Mouse (Mus musculus): ENCODE results near the gene Arl16. TPM values are rescaled to one million over a fixed set of nuclear protein-coding genes. Genes with fewer than 3 reads are reported as not detected.
A peak's percentile ranks its signal among the peaks of the same experiment; 100 is the strongest.
"Not testable (repeated sequence)": the region's sequence is repeated elsewhere in the genome, so short reads cannot be mapped to it uniquely, and the experiment has no call there.

Gene Arl16
- 32.7 and 35.1 TPM in 2 replicates for polyA plus RNA-seq (2015; fragmentation: Nextera tagmentation; extraction: Ambion mirVana)

DNA sequence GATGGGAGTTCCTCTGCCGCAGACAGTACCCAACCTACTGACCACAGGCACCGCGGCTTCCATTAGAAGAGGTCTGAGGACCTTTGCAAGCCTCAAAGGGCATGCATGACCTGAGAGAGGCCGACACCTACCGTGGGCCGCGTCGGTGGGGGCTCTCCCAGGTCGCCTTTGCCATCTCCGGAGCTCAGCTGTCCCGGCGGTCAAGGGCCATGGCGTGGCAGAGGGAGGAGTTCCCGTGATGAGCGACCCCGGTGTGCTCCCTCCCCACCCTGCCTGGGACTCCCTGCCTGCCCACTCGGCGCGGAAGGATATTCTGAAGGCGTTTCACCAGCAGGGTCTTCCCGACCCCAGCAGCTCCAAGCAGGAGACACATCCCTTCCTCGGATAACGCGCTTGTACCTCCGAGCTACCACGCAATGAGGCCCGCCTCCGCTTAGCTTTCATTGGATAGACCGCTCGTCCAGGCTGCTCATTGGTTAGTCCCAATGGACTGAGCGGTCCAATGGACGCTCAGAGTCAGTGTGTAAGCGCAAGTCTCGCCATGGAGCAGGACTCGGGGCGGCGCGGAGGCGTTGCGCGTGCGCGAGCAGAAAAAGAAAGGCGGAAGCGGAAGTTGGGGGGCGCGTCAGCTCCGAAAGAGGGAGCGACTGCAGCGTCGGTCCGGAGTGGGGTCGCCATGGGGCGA lies at the start of gene Arl16:
TSS of gene Arl16 (minus strand) at position 557 of the 685 bp plus-strand sequence.
- WGBS = under 1% methylated on average over 54 of the region's 54 CpGs
- no peaks in the 10 kb centered on the region for H3K9me3 ChIP-seq (replicated peaks; ENCODE audit: low read length)
- H3K27me3 ChIP-seq (ENCODE audit: insufficient read depth, low read length) = no peaks in the 10 kb centered on the region
- TF ChIP-seq CTCF (IDR thresholded peaks at IDR 0.05; ENCODE audit: low read depth) = no peak
- DNase-seq (ENCODE audit: low spot score) = peak; percentile 99
- peak within 1 kb of the TSS; percentile 61 for H3K27ac ChIP-seq
- peak within 1 kb of the TSS; percentile 94 for H3K4me2 ChIP-seq (ENCODE audit: low read length)
- H3K4me1 ChIP-seq (replicated peaks; ENCODE audit: insufficient read depth, low read length) = peaks cover 12% of the 10 kb centered on the region
- H3K9ac ChIP-seq (ENCODE audit: low read depth, low read length) = peak within 1 kb of the TSS; percentile 85
- peak within 1 kb of the TSS; percentile 87 for H3K4me3 ChIP-seq (replicated peaks; ENCODE audit: low read depth, low read length)
- H3K36me3 ChIP-seq (ENCODE audit: insufficient read depth, low read length) = peaks cover 23% of the 10 kb centered on the region; the same call in 1 of the 2 replicates
- ATAC-seq (replicated peaks; ENCODE audit: low FRiP score, low read depth) = peak; percentile 99

GRCm38 (mm10) chr11:120517147-120517546 lies 49.7 kb upstream of the Arl16 start:
- H3K4me1 ChIP-seq (replicated peaks; ENCODE audit: insufficient read depth, low read length) = 0 out of 2 replicates have a peak, but pooled peaks cover 10% of the 10 kb centered on the region
- no peak for TF ChIP-seq CTCF (IDR thresholded peaks at IDR 0.05; ENCODE audit: low read depth)
- H3K36me3 ChIP-seq (ENCODE audit: insufficient read depth, low read length) = no peaks in the 10 kb centered on the region
- no peak overlapping the region for H3K4me3 ChIP-seq (replicated peaks; ENCODE audit: low read depth, low read length)
- no peaks in the 10 kb centered on the region for H3K27me3 ChIP-seq (ENCODE audit: insufficient read depth, low read length)
- DNase-seq (ENCODE audit: low spot score) (no peak), ATAC-seq (replicated peaks; ENCODE audit: low FRiP score, low read depth) (no peak)
- no peak overlapping the region for H3K27ac ChIP-seq
- no peak overlapping the region for H3K9ac ChIP-seq (ENCODE audit: low read depth, low read length)
- H3K9me3 ChIP-seq (replicated peaks; ENCODE audit: low read length) = no peaks in the 10 kb centered on the region
- 90% methylated on average over 4 of the region's 4 CpGs for WGBS
- H3K4me2 ChIP-seq (ENCODE audit: low read length) = no peak overlapping the region

DNA sequence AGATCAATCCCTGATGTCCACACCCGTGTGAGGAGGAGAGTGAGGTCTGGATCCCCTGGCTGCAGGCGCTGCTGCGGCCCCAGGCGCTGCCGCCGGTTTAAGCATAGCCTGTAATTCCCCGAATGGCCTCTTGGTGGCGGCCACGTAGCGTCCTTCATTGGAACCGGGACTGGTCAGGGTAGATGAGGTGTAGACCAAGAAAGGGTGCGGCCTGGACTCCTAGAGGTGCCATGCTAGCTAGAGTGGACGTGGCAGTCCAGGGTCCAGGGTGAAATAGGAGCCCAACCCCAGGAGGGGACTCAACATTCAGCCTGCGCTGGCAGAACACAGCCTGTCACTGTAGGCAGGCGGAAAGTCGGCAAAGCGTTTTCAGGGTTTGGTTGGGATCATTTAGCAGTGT lies 48.2 kb upstream of the Arl16 start:
- no peaks in the 10 kb centered on the region for H3K36me3 ChIP-seq (ENCODE audit: insufficient read depth, low read length)
- no peak overlapping the region for H3K4me2 ChIP-seq (ENCODE audit: low read length)
- peak; percentile 92 for DNase-seq (ENCODE audit: low spot score)
- H3K27ac ChIP-seq = no peak overlapping the region
- no peaks in the 10 kb centered on the region for H3K27me3 ChIP-seq (ENCODE audit: insufficient read depth, low read length)
- 16% methylated on average over 17 of the region's 17 CpGs for WGBS
- H3K4me1 ChIP-seq (replicated peaks; ENCODE audit: insufficient read depth, low read length) = peaks cover 10% of the 10 kb centered on the region; the same call in 1 of the 2 replicates
- no peak overlapping the region for H3K9ac ChIP-seq (ENCODE audit: low read depth, low read length)
- no peak overlapping the region for H3K4me3 ChIP-seq (replicated peaks; ENCODE audit: low read depth, low read length)
- peak; percentile 82 for ATAC-seq (replicated peaks; ENCODE audit: low FRiP score, low read depth)
- no peaks in the 10 kb centered on the region for H3K9me3 ChIP-seq (replicated peaks; ENCODE audit: low read length)
- TF ChIP-seq CTCF (IDR thresholded peaks at IDR 0.05; ENCODE audit: low read depth) = peak; percentile 98

DNA sequence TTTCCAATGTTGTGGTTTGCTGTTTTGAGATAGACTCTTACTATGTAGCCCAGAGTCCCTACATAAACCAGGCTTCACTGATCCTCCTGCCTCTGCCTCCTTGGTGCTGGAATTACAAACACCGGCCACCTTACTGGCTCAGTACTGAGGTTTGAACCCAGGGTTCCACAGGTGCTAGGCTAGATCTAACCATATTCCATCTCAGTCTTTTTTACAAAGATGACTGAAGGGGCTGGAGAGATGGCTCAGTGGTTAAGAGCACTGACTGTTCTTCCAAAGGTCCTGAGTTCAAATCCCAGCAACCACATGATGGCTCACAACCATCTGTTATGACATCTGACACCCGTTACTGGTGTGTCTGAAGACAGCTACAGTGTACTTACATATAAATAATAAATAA lies 46.9 kb upstream of the Arl16 start:
- ATAC-seq (replicated peaks; ENCODE audit: low FRiP score, low read depth); H3K4me2 ChIP-seq (ENCODE audit: low read length); H3K9me3 ChIP-seq (replicated peaks; ENCODE audit: low read length); H3K27ac ChIP-seq; H3K36me3 ChIP-seq (ENCODE audit: insufficient read depth, low read length); H3K4me3 ChIP-seq (replicated peaks; ENCODE audit: low read depth, low read length); DNase-seq (ENCODE audit: low spot score); H3K27me3 ChIP-seq (ENCODE audit: insufficient read depth, low read length); H3K9ac ChIP-seq (ENCODE audit: low read depth, low read length); H3K4me1 ChIP-seq (replicated peaks; ENCODE audit: insufficient read depth, low read length): not testable (repeated sequence)
- 90% methylated on average over 2 of the region's 2 CpGs for WGBS

GRCm38 (mm10) chr11:120512790-120513453 lies 45.5 kb upstream of the Arl16 start:
- TF ChIP-seq CTCF (IDR thresholded peaks at IDR 0.05; ENCODE audit: low read depth) = no peak
- Histone ChIP-seq H3K27me3 (ENCODE audit: insufficient read depth, low read length) (no peaks in the 10 kb centered on the region), H3K9me3 (replicated peaks; ENCODE audit: low read length) (no peaks in the 10 kb centered on the region), H3K9ac (ENCODE audit: low read depth, low read length) (no peak overlapping the region), H3K27ac (no peak overlapping the region), H3K4me2 (ENCODE audit: low read length) (no peak overlapping the region), H3K36me3 (ENCODE audit: insufficient read depth, low read length) (no peaks in the 10 kb centered on the region), H3K4me3 (replicated peaks; ENCODE audit: low read depth, low read length) (no peak overlapping the region), H3K4me1 (replicated peaks; ENCODE audit: insufficient read depth, low read length) (no peaks in the 10 kb centered on the region; the same call in 1 of the 2 replicates)
- 15% methylated on average over 6 of the region's 6 CpGs for WGBS
- ATAC-seq (replicated peaks; ENCODE audit: low FRiP score, low read depth) (no peak), DNase-seq (ENCODE audit: low spot score) (no peak)

GRCm38 (mm10) chr11:120510375-120511030 lies 43.1 kb upstream of the Arl16 start:
- H3K4me1 ChIP-seq (replicated peaks; ENCODE audit: insufficient read depth, low read length) = no peaks in the 10 kb centered on the region; the same call in 1 of the 2 replicates
- H3K4me3 ChIP-seq (replicated peaks; ENCODE audit: low read depth, low read length) = peak overlapping the region; percentile 17; the same call in 1 of the 2 replicates
- ATAC-seq (replicated peaks; ENCODE audit: low FRiP score, low read depth) = no peak
- no peak for TF ChIP-seq CTCF (IDR thresholded peaks at IDR 0.05; ENCODE audit: low read depth)
- H3K9me3 ChIP-seq (replicated peaks; ENCODE audit: low read length) = no peaks in the 10 kb centered on the region
- WGBS = 8% methylated on average over 16 of the region's 16 CpGs
- H3K27me3 ChIP-seq (ENCODE audit: insufficient read depth, low read length) = no peaks in the 10 kb centered on the region
- no peaks in the 10 kb centered on the region for H3K36me3 ChIP-seq (ENCODE audit: insufficient read depth, low read length)
- H3K27ac ChIP-seq = peak overlapping the region; percentile 37
- peak; percentile 68 for DNase-seq (ENCODE audit: low spot score)
- peak overlapping the region; percentile 53 for H3K4me2 ChIP-seq (ENCODE audit: low read length)
- peak overlapping the region; percentile 56; the same call in 1 of the 2 replicates for H3K9ac ChIP-seq (ENCODE audit: low read depth, low read length)
